Comparison of ENCODE assay signal across 31 mouse cellular contexts in the genomic region with DNA sequence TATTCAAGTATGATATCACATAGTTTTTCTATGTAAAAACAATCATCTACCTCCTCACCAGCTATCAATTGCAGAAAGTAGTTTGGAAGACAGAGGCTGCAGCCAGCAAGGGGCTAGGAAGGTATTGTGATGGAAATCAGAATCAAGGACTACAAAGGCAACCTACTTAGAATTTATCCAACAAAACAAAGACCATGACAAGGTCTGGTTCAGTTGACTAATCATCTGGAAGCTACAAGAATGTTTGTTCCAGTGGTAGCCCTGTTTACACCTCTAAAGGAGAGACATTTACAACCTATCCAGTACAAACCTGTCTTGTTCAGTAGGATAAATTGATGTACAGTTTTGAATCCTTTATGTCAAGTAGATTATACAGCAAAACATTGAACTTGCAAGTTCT.
"Had no signal": no experiment of that assay in that cellular context is flagged by ENCODE, and none has a peak within 500 bp of the region (broad histone marks: within the 10 kb centered on the region; RNA-seq: fewer than 3 reads in every experiment).

No protein-coding gene starts in this region.

- H3K4me2 ChIP-seq: limb, embryonic 12.5 days; limb, embryonic 13.5 days; limb, embryonic 15.5 days; liver, embryonic 11.5 days; liver, embryonic 12.5 days; liver, embryonic 13.5 days; liver, embryonic 15.5 days; lung, embryonic 14.5 days; lung, embryonic 15.5 days; midbrain, embryonic 11.5 days; midbrain, embryonic 12.5 days; midbrain, embryonic 13.5 days; midbrain, embryonic 15.5 days; neural tube, embryonic 12.5 days had no signal

- H3K9ac ChIP-seq: limb, embryonic 12.5 days; limb, embryonic 13.5 days; limb, embryonic 15.5 days; liver, embryonic 12.5 days; liver, embryonic 13.5 days; liver, embryonic 14.5 days; liver, embryonic 15.5 days; liver, postnatal 0 days; lung, embryonic 14.5 days; lung, embryonic 15.5 days; midbrain, embryonic 12.5 days; midbrain, embryonic 13.5 days; midbrain, embryonic 15.5 days; neural tube, embryonic 12.5 days had no signal

- ATAC-seq: liver, embryonic 12.5 days; liver, postnatal 0 days; midbrain, embryonic 13.5 days; midbrain, embryonic 15.5 days; midbrain, embryonic 16.5 days had no signal

- H3K4me3 ChIP-seq: limb, embryonic 10.5 days; limb, embryonic 12.5 days; limb, embryonic 13.5 days; limb, embryonic 15.5 days; liver, embryonic 12.5 days; liver, embryonic 13.5 days; liver, embryonic 15.5 days; lung, embryonic 15.5 days; megakaryocyte, embryonic 14.5 days; midbrain, embryonic 10.5 days; midbrain, embryonic 12.5 days; midbrain, embryonic 13.5 days; midbrain, embryonic 15.5 days; myocyte; neural tube, embryonic 12.5 days had no signal

- H3K9me3 ChIP-seq: limb, embryonic 10.5 days; limb, embryonic 12.5 days; limb, embryonic 13.5 days; limb, embryonic 15.5 days; liver, embryonic 12.5 days; liver, embryonic 13.5 days; liver, embryonic 15.5 days; lung, embryonic 15.5 days; megakaryocyte, embryonic 14.5 days; midbrain, embryonic 10.5 days; midbrain, embryonic 12.5 days; midbrain, embryonic 13.5 days; midbrain, embryonic 15.5 days; neural tube, embryonic 12.5 days had no signal

- H3K27me3 ChIP-seq: limb, embryonic 12.5 days; limb, embryonic 13.5 days; limb, embryonic 15.5 days; liver, embryonic 12.5 days; liver, embryonic 13.5 days; liver, embryonic 15.5 days; lung, embryonic 15.5 days; megakaryocyte, embryonic 14.5 days; midbrain, embryonic 12.5 days; midbrain, embryonic 13.5 days; midbrain, embryonic 15.5 days; neural tube, embryonic 12.5 days had no signal

- H3K27ac ChIP-seq: limb, embryonic 10.5 days; limb, embryonic 12.5 days; limb, embryonic 13.5 days; limb, embryonic 15.5 days; liver, embryonic 12.5 days; liver, embryonic 13.5 days; liver, embryonic 14.5 days; liver, embryonic 15.5 days; lung, embryonic 15.5 days; macrophage; midbrain, embryonic 10.5 days; midbrain, embryonic 12.5 days; midbrain, embryonic 13.5 days; midbrain, embryonic 15.5 days; neural tube, embryonic 12.5 days had no signal

- DNase-seq: left cerebral cortex, postnatal 4 days; liver; liver, embryonic 13.5 days; liver, postnatal 0 days; lung, adult 18-20 months; lung, adult 2 months; lung, embryonic 14.5 days; lung, postnatal 10 days; lung, postnatal 14 days; lung, postnatal 36 days; lung, postnatal 4 days; midbrain, embryonic 14.5 days had no signal

- H3K36me3 ChIP-seq: limb, embryonic 10.5 days; limb, embryonic 12.5 days; limb, embryonic 13.5 days; limb, embryonic 15.5 days; liver, embryonic 12.5 days; liver, embryonic 13.5 days; liver, embryonic 15.5 days; lung, embryonic 15.5 days; midbrain, embryonic 10.5 days; midbrain, embryonic 12.5 days; midbrain, embryonic 13.5 days; midbrain, embryonic 15.5 days; neural tube, embryonic 12.5 days had no signal

- H3K4me1 ChIP-seq: limb, embryonic 10.5 days; limb, embryonic 12.5 days; limb, embryonic 13.5 days; limb, embryonic 15.5 days; liver, embryonic 12.5 days; liver, embryonic 13.5 days; liver, embryonic 15.5 days; lung, embryonic 15.5 days; megakaryocyte, embryonic 14.5 days; midbrain, embryonic 10.5 days; midbrain, embryonic 12.5 days; midbrain, embryonic 13.5 days; midbrain, embryonic 15.5 days; neural tube, embryonic 12.5 days had no signal
